Mouse (Mus musculus) limb, embryonic 13.5 days (tissue): Measurements from ENCODE around the gene Rchy1. TPM values are rescaled to one million over a fixed set of nuclear protein-coding genes. Genes with fewer than 3 reads are reported as not detected.
A peak's percentile ranks its signal among the peaks of the same experiment; 100 is the strongest.
"Not testable (repeated sequence)": the region's sequence is repeated elsewhere in the genome, so short reads cannot be mapped to it uniquely, and the experiment has no call there.

Experiments used
- ATAC-seq: fragments of 200-750 bp; cut with Nextera tagmentation; 2 replicates; pipeline ENCODE4 v1.8.0; 2017; ENCODE audit warnings: low read depth, moderate number of reproducible peaks, moderate TSS enrichment; ENCODE audit not compliant: low FRiP score
- H3K27ac ChIP-seq: fragments of 300-500 bp; sonication (generic); 2 replicates; pipeline ENCODE4 v1.5.1; 2015; ENCODE audit warnings: inconsistent platforms, mild to moderate bottlenecking, moderate library complexity
- H3K27me3 ChIP-seq: fragments of 300-500 bp; sonication (generic); 2 replicates; pipeline ENCODE4 v1.6.1; 2015; ENCODE audit warnings: mild to moderate bottlenecking, inconsistent platforms
- H3K36me3 ChIP-seq: fragments of 300-500 bp; sonication (generic); 2 replicates; pipeline ENCODE4 v1.6.1; 2015; ENCODE audit warnings: inconsistent platforms, mild to moderate bottlenecking, moderate library complexity
- H3K4me1 ChIP-seq: fragments of 300-500 bp; sonication (generic); 2 replicates; pipeline ENCODE4 v1.6.1; 2015; ENCODE audit warnings: inconsistent platforms
- H3K4me2 ChIP-seq: fragments of 300-500 bp; sonication (generic); replicated peaks from 2 replicates; pipeline ENCODE4 v1.6.1; 2015; ENCODE audit warnings: inconsistent platforms, mild to moderate bottlenecking, moderate library complexity
- H3K4me3 ChIP-seq: fragments of 300-500 bp; sonication (generic); 2 replicates; pipeline ENCODE4 v1.5.1; 2015; ENCODE audit warnings: moderate library complexity, mild to moderate bottlenecking, inconsistent platforms
- H3K9ac ChIP-seq: fragments of 300-500 bp; sonication (generic); 2 replicates; pipeline ENCODE4 v1.6.1; 2015; ENCODE audit warnings: mild to moderate bottlenecking, inconsistent platforms
- H3K9me3 ChIP-seq: fragments of 300-500 bp; sonication (generic); 2 replicates; pipeline ENCODE4 v1.6.1; 2016; ENCODE audit warnings: inconsistent platforms
- WGBS: fragments of 180-500 bp; shearing (Covaris S2); methylation state at CpG from one replicate; pipeline ENCODE4 v1.1.7; 2015; 5-methylcytosine and 5-hydroxymethylcytosine counted together
- polyA plus RNA-seq: library from polyadenylated mRNA; unstranded; fragments of >200 nt; fragmentation: Nextera tagmentation; extraction: Ambion mirVana; gene quantifications from 2 replicates; pipeline ENCODE4 v1.2.1, GENCODE M21; 2015

The Rchy1 gene
- polyA plus RNA-seq, 1 experiment from 2014 or later, result 81.9 TPM

DNA sequence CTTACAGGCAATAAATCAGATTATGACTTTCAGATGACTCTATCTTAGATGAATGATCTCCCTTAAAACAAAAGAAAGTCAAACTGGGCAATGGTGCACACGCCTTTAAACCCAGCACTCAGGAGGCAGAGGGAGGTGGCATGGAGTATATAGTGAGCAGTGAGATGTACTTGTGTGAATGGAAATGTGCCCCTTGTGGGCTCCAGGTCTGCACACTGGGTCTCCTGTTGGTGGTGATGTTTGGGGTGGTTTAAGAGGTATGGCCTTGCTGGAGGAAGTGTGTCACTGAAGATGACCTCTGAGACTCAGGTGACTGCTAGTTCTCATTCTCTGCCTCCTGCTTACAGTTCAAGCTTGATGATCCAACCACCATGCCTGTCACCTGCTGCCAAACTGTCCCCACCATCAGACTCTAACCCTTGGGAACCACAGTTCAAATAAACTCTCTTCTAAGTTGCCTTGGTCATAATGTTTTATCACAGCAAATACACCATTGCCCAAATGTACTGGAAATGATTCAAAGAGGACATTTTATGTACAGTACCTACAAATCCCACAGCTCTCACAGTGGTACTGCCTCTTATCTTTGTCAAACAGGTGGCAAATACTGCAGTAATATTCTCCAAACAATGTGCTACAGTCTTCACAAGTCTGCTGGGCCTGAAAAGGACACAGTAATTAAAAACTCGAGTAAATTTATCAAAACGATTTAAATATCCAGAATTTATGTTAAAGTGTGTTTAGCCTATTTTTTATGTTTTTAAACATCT, 5.7 kb downstream of the Rchy1 start:
- 88% methylated on average over 3 of the region's 3 CpGs for WGBS
- H3K27me3 ChIP-seq, result no peaks in the 10 kb centered on the region
- no peak for ATAC-seq
- no peak overlapping the region for H3K4me2 ChIP-seq
- no peak overlapping the region for H3K9ac ChIP-seq
- H3K27ac ChIP-seq, result no peak overlapping the region
- H3K4me1 ChIP-seq, result peaks cover 15% of the 10 kb centered on the region
- H3K9me3 ChIP-seq, result no peaks in the 10 kb centered on the region
- H3K36me3 ChIP-seq, result peaks cover 41% of the 10 kb centered on the region
- no peak overlapping the region for H3K4me3 ChIP-seq

DNA sequence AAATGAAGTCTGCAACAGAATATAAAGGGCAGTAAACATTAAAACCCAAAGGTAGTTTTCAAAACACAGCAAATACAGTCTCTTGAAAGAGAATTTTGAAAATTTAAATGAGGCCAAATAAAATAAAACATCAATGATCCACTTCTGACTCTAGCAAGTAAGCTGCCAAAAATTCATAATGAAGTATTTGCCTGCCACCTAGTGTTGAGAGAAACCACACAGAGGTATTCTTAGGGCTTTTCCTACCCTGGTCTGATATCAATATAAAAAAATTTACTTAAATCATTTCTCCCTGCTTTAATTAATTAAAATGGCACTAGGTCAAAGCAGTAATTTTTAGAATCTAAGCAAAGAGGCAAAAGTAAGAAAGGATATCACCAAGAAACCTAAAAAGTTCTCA, 11.5 kb downstream of the Rchy1 start:
- Histone ChIP-seq H3K4me1 (no peaks in the 10 kb centered on the region), H3K9me3 (no peaks in the 10 kb centered on the region), H3K27me3 (no peaks in the 10 kb centered on the region), H3K4me3 (no peak overlapping the region), H3K27ac (no peak overlapping the region), H3K36me3 (peaks cover 65% of the 10 kb centered on the region), H3K9ac (no peak overlapping the region), H3K4me2 (no peak overlapping the region)
- ATAC-seq, result no peak

DNA sequence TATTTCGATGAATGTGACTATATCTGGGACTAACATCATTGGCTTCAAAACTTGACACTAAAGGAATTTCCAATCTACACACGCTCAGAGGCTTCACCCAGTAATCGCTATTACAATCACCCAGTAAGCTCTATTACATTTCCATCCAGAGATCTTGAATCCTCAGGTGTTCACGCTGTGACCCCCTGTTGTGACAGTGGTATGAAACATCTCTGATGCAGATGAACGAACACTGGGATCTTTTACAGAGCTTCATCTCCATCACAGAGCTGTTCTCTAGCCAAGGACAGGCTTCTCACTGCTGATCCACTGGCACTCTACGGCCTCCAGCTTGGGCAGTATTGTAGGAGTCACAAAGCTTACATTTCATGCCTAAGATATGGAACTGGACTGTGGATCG, 13.4 kb downstream of the Rchy1 start:
- no peak for ATAC-seq
- H3K27me3 ChIP-seq, result no peaks in the 10 kb centered on the region

DNA sequence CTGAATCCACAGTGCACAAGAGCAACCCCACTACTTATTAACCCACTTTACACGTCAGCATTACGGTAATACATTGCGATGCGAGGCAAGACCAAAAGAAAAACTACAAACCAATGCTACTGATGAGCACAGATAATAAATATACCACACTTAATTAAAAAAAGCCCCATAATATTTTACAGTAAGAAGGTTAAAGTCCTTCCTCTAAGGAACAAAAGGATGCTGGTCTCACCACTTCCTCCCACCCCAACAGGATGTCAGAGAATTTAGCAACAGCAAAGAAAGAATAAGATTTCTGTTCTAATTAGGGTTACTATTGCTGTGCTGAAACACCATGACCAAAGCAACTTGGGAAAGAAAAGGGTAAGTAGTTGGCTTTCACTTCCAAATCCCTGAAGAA, 15.9 kb downstream of the Rchy1 start:
- WGBS, result 96% methylated on average over 4 of the region's 4 CpGs
- peaks cover 51% of the 10 kb centered on the region for H3K36me3 ChIP-seq

More for the DNA sequence above, 13.4 kb downstream of the Rchy1 start:
- peaks cover 64% of the 10 kb centered on the region for H3K36me3 ChIP-seq
- WGBS, result 90% methylated on average over 7 of the region's 7 CpGs
- H3K9me3 ChIP-seq, result no peaks in the 10 kb centered on the region
- no peaks in the 10 kb centered on the region for H3K4me1 ChIP-seq
- no peak overlapping the region for H3K9ac ChIP-seq
- H3K27ac ChIP-seq, result no peak overlapping the region
- no peak overlapping the region for H3K4me2 ChIP-seq
- H3K4me3 ChIP-seq, result no peak overlapping the region

DNA sequence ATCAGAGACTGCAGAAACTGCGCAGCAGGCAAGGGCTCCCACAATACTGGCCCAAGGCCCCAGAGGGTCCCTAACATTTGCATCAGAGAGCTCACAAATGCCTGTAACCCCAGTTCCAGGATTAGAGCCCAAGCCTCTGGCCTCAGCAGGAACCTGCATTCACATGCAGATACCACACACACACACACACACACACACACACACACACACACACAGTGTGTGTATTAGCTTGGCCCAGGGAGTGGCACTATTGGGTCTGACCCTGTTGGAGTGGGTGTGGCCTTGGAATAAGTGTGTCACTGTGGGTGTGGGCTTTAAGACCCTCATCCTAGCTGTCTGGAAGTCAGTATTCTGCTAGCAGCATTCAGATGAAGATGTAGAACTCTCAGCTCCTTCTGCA, 17.3 kb downstream of the Rchy1 start:
- ATAC-seq, result 0 out of 2 replicates have a peak, but pooled peaks have one; percentile 37
- WGBS, result 76% methylated on average over 1 of the region's 1 CpGs

More for the DNA sequence above, 15.9 kb downstream of the Rchy1 start:
- Histone ChIP-seq H3K4me2 (no peak overlapping the region), H3K27me3 (no peaks in the 10 kb centered on the region), H3K4me3 (no peak overlapping the region), H3K9me3 (no peaks in the 10 kb centered on the region), H3K27ac (no peak overlapping the region), H3K4me1 (0 out of 2 replicates have a peak, but pooled peaks cover 3% of the 10 kb centered on the region), H3K9ac (no peak overlapping the region)
- no peak for ATAC-seq

DNA sequence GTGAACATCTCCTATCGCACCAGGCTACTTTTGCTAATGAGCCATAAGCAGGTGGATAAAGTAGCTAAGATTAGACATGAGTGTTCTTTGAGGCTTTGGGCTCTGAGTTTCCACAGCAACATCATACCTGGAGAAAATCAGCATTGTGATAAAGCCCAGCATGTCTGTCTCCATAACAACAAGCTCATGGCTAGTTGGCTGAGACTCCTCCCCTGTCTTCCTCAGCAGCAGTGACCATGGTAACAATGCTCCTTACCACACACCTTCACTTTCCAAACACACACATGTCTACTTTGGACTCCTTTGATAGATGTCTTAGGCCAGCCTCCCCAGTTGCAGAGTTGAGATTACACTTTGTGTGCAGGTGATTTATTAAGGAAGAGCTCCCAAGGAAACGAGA, 49.6 kb downstream of the Rchy1 start:
- 80% methylated on average over 2 of the region's 2 CpGs for WGBS
- Histone ChIP-seq H3K4me2 (no peak overlapping the region), H3K4me3 (no peak overlapping the region), H3K27me3 (no peaks in the 10 kb centered on the region), H3K4me1 (no peaks in the 10 kb centered on the region), H3K9me3 (no peaks in the 10 kb centered on the region), H3K27ac (no peak overlapping the region), H3K36me3 (no peaks in the 10 kb centered on the region), H3K9ac (no peak overlapping the region)
- ATAC-seq, result no peak

More for the DNA sequence above, 17.3 kb downstream of the Rchy1 start:
- H3K27ac ChIP-seq, H3K4me2 ChIP-seq, H3K9me3 ChIP-seq, H3K4me1 ChIP-seq, H3K27me3 ChIP-seq, H3K4me3 ChIP-seq, H3K9ac ChIP-seq: not testable (repeated sequence)
- peaks cover 44% of the 10 kb centered on the region for H3K36me3 ChIP-seq

DNA sequence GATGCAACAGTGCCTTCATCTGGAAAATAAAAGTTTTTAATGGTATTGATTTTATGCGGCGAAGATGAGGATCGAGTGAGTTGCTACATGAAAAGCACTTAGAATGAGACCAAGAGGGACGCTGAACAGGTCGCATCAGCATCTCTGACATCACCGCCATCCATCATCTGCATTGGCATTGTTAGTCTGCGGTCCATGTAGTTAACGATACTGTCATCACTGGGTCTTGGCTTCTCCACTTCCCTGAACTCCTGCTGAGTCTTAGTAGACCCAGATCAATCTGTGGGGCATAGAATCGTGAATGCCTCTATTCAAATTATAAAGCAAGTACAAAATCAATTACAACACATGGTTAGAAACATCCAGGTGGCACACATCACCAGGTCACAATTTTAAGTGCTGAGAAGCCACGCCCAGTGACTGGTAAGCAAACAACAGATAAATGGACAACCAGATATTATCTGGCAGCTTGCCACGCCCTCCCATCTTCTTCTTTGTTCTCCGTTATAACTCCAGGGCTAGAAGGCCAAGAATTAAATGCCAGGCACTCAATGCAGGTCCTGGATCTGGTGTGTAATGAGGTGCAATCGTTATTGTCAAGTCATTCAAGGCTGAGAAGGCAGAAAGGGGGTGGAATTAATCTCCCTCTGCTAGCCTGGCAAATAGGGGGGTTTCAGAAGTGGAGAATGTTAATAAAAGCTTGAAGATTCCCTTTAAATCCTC, 51.3 kb downstream of the Rchy1 start:
- H3K4me1 ChIP-seq, result no peaks in the 10 kb centered on the region
- H3K27me3 ChIP-seq, result no peaks in the 10 kb centered on the region
- no peak overlapping the region for H3K9ac ChIP-seq
- H3K4me2 ChIP-seq, result no peak overlapping the region
- ATAC-seq, result no peak
- H3K9me3 ChIP-seq, result no peaks in the 10 kb centered on the region
- no peaks in the 10 kb centered on the region for H3K36me3 ChIP-seq
- 75% methylated on average over 13 of the region's 13 CpGs for WGBS
- H3K27ac ChIP-seq, result no peak overlapping the region
- no peak overlapping the region for H3K4me3 ChIP-seq

DNA sequence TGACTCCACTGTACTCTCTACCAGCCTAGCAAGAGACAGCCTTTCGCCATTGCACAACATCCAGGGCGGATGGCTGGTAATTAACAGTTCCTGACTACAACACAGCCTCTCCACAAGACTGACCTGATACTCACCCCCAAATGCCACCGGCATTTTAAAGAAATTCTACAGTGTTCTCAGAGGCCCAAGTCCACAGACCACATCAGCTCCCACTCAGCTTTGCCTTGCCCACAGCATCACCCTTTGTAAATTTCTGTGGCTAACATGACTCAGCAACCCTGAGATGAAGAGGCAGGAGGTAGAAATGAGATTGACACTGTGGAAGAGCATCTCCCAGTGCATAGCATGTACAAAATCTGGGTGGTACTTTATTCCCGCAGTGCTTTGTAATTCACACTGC, 52.3 kb downstream of the Rchy1 start:
- H3K27me3 ChIP-seq, result no peaks in the 10 kb centered on the region
- H3K27ac ChIP-seq, result no peak overlapping the region
- 88% methylated on average over 4 of the region's 4 CpGs for WGBS
- no peak overlapping the region for H3K9ac ChIP-seq
- ATAC-seq, result no peak
- no peaks in the 10 kb centered on the region for H3K9me3 ChIP-seq
- no peak overlapping the region for H3K4me2 ChIP-seq
- H3K4me3 ChIP-seq, result no peak overlapping the region
- H3K36me3 ChIP-seq, result no peaks in the 10 kb centered on the region
- H3K4me1 ChIP-seq, result no peaks in the 10 kb centered on the region

DNA sequence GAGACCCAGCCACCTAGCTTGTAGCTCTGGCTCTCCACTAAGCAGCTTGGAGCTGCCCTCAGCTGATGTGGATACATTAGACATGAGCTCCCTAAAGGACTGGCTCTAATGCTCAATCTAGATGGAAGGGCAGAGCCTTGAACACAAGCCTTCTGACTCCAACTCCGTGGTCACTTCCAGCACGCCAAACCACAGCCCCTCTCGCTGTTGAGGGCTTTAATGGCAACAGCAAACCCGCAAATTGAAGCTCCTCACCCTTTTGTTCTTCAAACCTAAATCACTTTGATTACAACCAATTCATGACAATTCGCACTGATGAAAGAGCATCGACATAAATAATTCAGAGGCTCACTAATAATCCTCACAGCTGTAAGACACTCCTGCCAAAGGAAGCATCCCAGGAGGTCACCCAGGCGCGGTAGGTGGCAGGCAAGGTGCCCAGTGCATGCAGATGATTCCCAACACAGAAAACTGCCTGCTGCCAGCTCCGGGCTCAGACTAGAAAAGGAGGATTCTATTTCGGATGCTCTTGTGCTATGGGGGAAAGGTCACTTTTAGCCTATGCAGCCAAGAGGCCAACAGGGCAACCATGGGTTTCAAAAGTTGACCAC, 53.8 kb downstream of the Rchy1 start:
- no peak overlapping the region for H3K4me3 ChIP-seq
- 60% methylated on average over 10 of the region's 10 CpGs for WGBS
- no peaks in the 10 kb centered on the region for H3K36me3 ChIP-seq
- H3K4me1 ChIP-seq, result no peaks in the 10 kb centered on the region
- no peaks in the 10 kb centered on the region for H3K9me3 ChIP-seq
- no peak overlapping the region for H3K4me2 ChIP-seq
- no peak for ATAC-seq
- no peak overlapping the region for H3K27ac ChIP-seq
- no peak overlapping the region for H3K9ac ChIP-seq
- H3K27me3 ChIP-seq, result no peaks in the 10 kb centered on the region

Other genes starting within 250 kb of the Rchy1 start
- gene Odaph, start 24.4 kb upstream of the Rchy1 start, polyA plus RNA-seq, result not detected in 2 replicates
- gene Cdkl2, start 80.8 kb upstream of the Rchy1 start, polyA plus RNA-seq, result 0.57 and 0.84 TPM in 2 replicates
- 201 and 209 TPM in 2 replicates for gene G3bp2, start 120.7 kb upstream of the Rchy1 start, polyA plus RNA-seq
- 50.1 and 53.2 TPM in 2 replicates for gene Uso1, start 174.9 kb upstream of the Rchy1 start, polyA plus RNA-seq